Mouse (Mus musculus): Measurements from ENCODE around the gene H2-T22.

GRCm38 (mm10) chr17:35994879-35995240 lies 47.7 kb downstream of the H2-T22 start:
- TF ChIP-seq CTCF (IDR thresholded peaks at IDR 0.05) (no peak), EP300 (IDR thresholded peaks at IDR 0.05) (no peak)
